Mouse (Mus musculus): ENCODE results near the gene Tmem150b.
A peak's percentile ranks its signal among the peaks of the same experiment; 100 is the strongest.

Gene Tmem150b

GRCm38 (mm10) chr7:4724359-4724758 is 690 bp downstream of the Tmem150b start:
- DNase-seq = no peak

DNA sequence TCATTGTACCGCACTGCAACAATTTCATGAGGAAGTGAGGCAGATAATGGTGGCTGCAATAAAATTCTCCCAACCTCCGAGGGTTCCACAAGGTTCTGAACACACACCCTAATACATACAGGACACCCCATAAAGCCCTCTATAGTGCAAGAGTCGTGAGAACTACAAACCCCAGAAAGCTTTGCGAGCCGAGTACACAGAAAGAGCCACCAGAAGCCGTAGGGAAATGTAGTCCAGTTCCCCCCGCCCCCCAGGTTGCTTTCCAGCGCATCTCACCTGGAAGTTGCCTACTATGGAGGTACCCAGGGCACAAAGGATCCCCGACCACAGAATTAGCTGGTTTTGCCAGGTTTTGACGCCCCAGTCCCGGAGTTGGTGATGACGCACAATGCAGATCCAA is 1.5 kb downstream of the Tmem150b start:
- DNase-seq = peak; percentile 43

DNA sequence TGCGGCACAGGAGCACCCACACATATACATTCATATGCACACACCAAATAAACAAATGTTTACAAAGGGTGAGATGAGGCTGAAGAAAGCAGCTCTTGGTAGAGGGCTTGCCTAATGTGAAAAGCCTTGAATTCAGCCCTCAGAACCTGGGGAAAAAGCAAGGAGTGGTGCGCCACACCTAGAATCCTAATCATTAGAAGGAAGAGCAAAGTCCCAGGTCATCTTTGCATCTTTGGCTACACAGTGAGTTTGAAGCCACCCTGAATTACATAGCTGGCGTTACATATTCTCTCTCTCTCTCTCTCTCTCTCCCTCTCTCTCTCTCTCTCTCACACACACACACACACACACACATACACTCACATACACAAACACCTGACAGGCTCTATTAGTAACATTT is 5.8 kb downstream of the Tmem150b start:
- DNase-seq = no peak

DNA sequence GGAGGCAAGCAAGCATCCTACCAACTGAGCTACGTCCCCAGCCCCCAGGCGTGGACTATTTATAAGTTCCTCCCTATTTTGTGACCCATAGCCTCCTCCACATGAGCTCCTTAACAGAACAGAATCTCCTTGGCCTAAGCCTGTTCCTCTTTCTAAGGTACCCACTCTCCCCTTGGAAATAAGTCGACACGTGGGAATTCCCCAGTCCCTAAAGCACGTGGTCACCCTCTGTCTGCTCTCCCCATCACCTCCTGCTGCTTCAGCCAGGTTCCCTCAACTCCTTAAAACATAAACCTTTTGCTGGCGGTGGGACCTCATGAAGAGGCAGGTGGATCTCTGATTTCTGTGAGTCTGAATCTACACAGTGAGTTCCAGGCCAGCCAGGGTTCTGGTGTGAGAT is 8.1 kb downstream of the Tmem150b start:
- no peak for DNase-seq

DNA sequence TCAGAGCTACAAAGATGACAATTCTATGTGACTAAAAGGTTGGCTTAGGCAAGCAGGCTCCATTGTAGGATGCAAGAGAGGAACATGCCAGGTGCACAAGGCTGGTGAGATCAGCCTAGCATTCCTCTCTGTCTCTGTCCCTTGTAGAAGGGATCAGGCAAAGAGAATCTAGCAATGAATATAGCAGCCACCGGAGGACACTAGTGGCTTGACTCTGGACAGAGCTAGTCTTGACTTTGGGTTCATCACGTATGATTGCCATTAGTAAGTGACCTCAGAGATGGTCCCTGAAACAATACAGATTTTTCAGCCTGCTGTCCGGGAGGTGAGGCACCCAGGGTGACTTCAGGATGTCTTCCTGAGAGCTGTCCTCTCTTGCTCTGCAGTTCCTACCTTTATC is 12.5 kb downstream of the Tmem150b start:
- no peak for DNase-seq

- DNase-seq = no peak
Observed at GRCm38 (mm10) chr7:4705098-4705497, 20.0 kb downstream of the Tmem150b start.

GRCm38 (mm10) chr7:4703195-4703594 is 21.9 kb downstream of the Tmem150b start:
- no peak for DNase-seq

DNA sequence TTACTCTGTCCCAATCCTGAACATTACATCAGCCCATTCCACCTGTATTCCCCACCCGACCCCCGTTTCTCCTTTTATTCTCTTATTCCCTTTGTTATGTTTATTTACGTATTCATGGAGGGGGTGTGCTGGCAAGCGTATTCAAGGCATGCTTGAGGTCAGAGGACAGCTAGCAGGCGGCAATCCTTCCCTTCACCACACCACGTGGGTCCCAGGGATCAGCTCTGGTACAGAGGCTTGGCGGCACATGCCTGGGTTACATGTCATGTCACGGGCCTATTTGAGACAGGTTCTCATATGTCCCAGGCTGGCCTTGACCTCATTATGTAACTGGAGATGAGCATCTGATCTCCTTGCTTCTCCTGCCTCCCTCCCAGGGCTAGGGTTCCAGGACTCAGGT is 22.7 kb downstream of the Tmem150b start:
- no peak for DNase-seq

- no peak for DNase-seq
Observed at GRCm38 (mm10) chr7:4693004-4693403, 32.0 kb downstream of the Tmem150b start.

GRCm38 (mm10) chr7:4690951-4691653 is 33.9 kb downstream of the Tmem150b start:
- no peak for DNase-seq

GRCm38 (mm10) chr7:4690387-4690786 is 34.7 kb downstream of the Tmem150b start, which contains the start of gene Brsk1:
Gene Brsk1 (plus strand): TSS chr7:4690604.
- DNase-seq = peak; percentile 48

GRCm38 (mm10) chr7:4684632-4685417 is 40.2 kb downstream of the Tmem150b start, which contains the start of gene Hspbp1:
Gene Hspbp1 (minus strand): TSS chr7:4685068.
- peak; percentile 96 for DNase-seq

- peak; percentile 26 for DNase-seq
Observed at GRCm38 (mm10) chr7:4684203-4684602, 40.8 kb downstream of the Tmem150b start.

- no peak for DNase-seq
Observed at GRCm38 (mm10) chr7:4683307-4683706, 41.7 kb downstream of the Tmem150b start.

DNA sequence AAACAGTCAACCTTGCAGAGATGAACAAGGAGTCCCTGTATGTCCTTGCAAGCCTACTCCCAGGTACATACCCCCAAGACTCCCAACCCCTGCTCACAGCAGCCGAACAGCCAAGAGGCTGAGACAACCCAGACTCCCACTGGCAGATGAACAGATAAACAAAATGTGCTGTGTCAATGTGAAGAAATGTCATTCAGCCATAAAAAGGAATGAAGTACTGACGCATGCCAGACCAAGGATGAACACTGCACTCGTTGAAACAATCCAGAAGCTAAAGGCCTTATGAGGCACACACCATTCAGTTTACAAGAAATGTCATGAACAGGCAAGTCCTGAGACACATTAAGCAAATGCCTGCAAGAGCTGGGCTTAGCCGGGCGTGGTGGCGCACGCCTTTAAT is 49.8 kb downstream of the Tmem150b start:
- no peak for DNase-seq

DNA sequence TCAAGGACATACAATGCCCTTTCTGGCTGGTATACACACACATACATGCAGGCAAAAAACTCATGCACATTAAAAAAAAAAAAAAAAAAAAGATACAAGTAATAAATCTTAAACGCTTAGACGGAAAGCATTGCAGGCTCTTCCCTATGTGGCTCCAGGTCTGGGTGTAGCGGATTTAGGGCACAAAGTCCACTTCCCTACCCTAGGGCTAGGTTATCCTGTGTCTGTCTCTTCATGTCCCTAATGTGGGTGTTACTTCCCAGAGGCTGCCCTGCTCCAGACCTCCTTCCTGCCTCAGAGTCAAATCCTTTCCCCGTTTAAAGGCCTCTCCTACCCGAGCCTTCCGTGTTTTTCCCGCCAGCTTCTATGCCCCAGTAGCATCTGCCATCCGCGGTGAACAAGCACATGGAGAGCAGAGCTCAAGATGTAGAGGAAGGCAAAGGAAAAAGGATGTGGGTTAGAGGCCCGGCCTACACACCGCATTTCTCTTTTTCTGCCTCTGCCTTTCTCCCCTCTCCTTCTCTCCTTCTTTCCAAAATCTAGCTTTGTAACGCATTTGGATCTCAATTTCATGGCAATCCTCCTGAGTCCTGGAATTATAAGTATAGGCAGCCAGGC is 50.8 kb downstream of the Tmem150b start:
- peak; percentile 47 for DNase-seq

DNA sequence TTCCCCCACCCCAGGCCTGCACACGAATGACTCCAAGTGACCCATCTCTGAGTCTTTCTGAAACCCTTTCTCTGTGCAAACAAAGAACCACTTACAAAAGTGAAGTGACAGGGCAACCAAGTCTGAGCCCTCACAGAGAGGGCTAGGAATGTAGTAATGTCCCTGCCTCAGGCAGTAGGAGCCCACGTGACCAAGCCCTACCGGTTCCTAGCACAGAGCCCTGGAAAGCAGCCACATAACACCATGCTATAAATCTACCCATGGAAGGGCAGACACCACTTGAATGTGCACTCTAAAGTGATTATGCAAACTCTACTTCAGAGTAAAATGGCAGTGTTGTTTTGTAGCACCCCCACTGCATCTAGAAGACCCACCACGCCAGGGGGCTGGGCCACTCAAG is 53.1 kb downstream of the Tmem150b start:
- DNase-seq = no peak

DNA sequence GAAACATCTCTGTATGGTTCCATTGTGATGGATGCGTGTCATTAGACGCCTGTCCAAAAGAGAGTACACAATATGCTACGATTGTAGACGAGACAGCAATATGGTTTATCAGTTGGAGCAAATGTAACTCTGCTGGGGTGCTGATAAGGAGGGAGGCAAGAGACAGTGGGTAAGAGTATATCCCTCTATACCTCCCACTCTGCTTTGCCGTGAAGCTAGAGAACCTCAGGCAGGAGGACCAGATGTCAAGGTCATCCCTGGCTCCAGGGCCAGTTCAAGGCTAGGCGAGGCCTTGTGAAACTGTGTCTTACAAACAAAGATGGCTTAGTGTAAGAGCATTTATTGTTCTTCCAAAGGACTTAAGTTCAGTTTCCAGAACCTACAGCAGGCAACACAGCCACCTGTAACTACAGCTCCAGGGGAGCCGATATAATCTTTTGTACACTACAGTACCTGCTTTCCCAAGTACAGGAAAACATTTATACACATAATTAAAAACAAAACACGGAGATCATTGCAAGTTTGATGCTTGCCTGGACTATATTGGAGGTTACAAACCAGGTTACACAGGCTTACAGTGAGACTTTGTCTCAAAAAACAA is 54.3 kb downstream of the Tmem150b start:
- DNase-seq = no peak

DNA sequence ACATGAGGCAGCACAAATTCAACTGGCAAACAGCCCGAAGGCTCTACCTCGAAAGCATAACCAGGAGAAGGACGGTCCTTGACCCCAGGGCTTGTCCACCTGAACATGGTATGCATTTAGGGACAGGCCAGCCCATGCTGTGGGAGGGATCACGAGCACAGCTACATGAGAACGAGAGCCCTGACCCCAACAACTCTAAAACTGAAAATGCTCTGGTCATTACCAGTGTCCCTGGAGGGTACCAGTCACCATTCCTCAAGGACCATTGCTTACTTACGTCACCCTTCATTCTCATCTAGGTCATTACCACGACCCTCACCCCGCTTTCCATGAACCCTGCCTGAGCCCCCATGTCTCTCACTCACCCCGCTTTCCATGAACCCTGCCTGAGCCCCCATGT is 55.9 kb downstream of the Tmem150b start:
- DNase-seq = no peak

- no peak for DNase-seq
Observed at GRCm38 (mm10) chr7:4668506-4668905, 56.5 kb downstream of the Tmem150b start.

GRCm38 (mm10) chr7:4666871-4667270 is 58.2 kb downstream of the Tmem150b start:
- no peak for DNase-seq

DNA sequence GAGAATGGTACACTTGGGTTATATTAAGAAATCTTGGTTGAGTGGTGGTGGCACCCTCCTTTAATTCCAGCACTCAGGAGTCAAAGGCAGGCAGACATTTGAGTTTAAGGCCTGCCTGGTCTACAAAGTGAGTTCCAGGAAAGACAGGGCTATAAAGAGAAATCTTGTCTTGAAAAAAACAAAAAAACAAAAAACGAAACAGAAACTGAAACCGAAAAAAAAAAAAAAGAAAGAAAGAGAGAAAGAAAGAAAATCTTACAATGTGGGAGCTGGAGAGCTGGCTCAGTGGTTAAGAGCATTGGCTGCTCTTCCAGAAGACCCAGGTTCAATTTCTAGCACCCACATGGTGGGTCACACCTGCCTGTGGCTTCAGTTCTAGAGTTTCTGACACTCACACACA is 61.3 kb downstream of the Tmem150b start:
- no peak for DNase-seq

GRCm38 (mm10) chr7:4663179-4663578 is 61.9 kb downstream of the Tmem150b start:
- no peak for DNase-seq

All from thymus, postnatal 14 days (tissue).